Mouse (Mus musculus) heart, postnatal 0 days (tissue): ENCODE data around the gene Haus7. TPM values are rescaled to one million over a fixed set of nuclear protein-coding genes. Genes with fewer than 3 reads are reported as not detected.

Experiments used
- ATAC-seq: fragments of 200-750 bp; cut with Nextera tagmentation; 2 replicates; pipeline ENCODE4 v1.8.0; 2017; ENCODE audit warnings: low read depth, moderate number of reproducible peaks, moderate library complexity; ENCODE audit not compliant: insufficient read depth
- DNase-seq: peaks from one replicate; pipeline ENCODE4 v3.0.0-alpha.2; 2016; ENCODE audit warnings: low spot score
- H3K27ac ChIP-seq: fragments of 300-500 bp; sonication (generic); 2 replicates; pipeline ENCODE4 v1.5.1; 2014; ENCODE audit warnings: low read depth, mild to moderate bottlenecking
- H3K27me3 ChIP-seq: fragments of 300-500 bp; sonication (generic); 2 replicates; pipeline ENCODE4 v1.6.1; 2014; ENCODE audit warnings: low read length, mixed read lengths; ENCODE audit not compliant: control insufficient read depth, insufficient read depth
- H3K36me3 ChIP-seq: fragments of 300-500 bp; sonication (generic); replicated peaks from 2 replicates; pipeline ENCODE4 v1.6.1; 2014; ENCODE audit warnings: low read length, mixed read lengths; ENCODE audit not compliant: control insufficient read depth, insufficient read depth
- H3K4me1 ChIP-seq: fragments of 300-500 bp; sonication (generic); 2 replicates; pipeline ENCODE4 v1.6.1; 2014; ENCODE audit warnings: antibody characterized with exemption; ENCODE audit not compliant: control insufficient read depth, insufficient read depth
- H3K4me2 ChIP-seq: fragments of 300-500 bp; sonication (generic); 2 replicates; pipeline ENCODE4 v1.6.1; 2014; ENCODE audit warnings: low read depth, mild to moderate bottlenecking, low read length, moderate library complexity
- H3K4me3 ChIP-seq: fragments of 300-500 bp; sonication (generic); 2 replicates; pipeline ENCODE4 v1.5.1; 2014; ENCODE audit warnings: low read depth, low read length
- H3K9ac ChIP-seq: fragments of 300-500 bp; sonication (generic); replicated peaks from 2 replicates; pipeline ENCODE4 v1.6.1; 2014; ENCODE audit warnings: low read depth, low read length, mixed read lengths
- H3K9me3 ChIP-seq: fragments of 300-500 bp; sonication (generic); replicated peaks from 2 replicates; pipeline ENCODE4 v1.6.1; 2016; ENCODE audit warnings: low read length; ENCODE audit not compliant: control insufficient read depth
- CTCF ChIP-seq: IDR thresholded peaks from 2 replicates; pipeline ENCODE4 v1.5.1; 2016; ENCODE audit warnings: antibody characterized with exemption, control low read depth, low read depth
- EP300 ChIP-seq: IDR thresholded peaks from 2 replicates; pipeline ENCODE4 v1.6.1; 2016; ENCODE audit warnings: antibody characterized with exemption, low read depth
- WGBS: fragments of 180-500 bp; shearing (Covaris S2); extraction: QIAGEN DNeasy Blood & Tissue Kit; methylation state at CpG from one replicate; pipeline ENCODE4 v1.1.7; 2014; 5-methylcytosine and 5-hydroxymethylcytosine counted together
- polyA plus RNA-seq: library from polyadenylated mRNA; unstranded; fragments of >200 nt; fragmentation: Nextera tagmentation; extraction: Ambion mirVana; gene quantifications from 2 replicates; pipeline ENCODE4 v1.2.1, GENCODE M21; 2015
- total RNA-seq: library from RNA; depleted of rRNA; stranded (reverse); fragments of >200 nt; gene quantifications from 2 replicates; pipeline ENCODE4 v1.2.3, GENCODE M21; 2014; ENCODE audit warnings: low replicate concordance

Gene Haus7
- total and polyA plus RNA-seq, 2 experiments from 2014 or later = 23.2 to 34.7 TPM

- H3K4me1 ChIP-seq = no peaks in the 10 kb centered on the region
- H3K9me3 ChIP-seq = no peaks in the 10 kb centered on the region
- no peak overlapping the region for H3K4me2 ChIP-seq
- TF ChIP-seq EP300 = no peak
- no peak for TF ChIP-seq CTCF
- peak overlapping the region; percentile 23; the same call in 1 of the 2 replicates for H3K27ac ChIP-seq
- peak; percentile 69 for ATAC-seq
- no peak for DNase-seq
- WGBS = 43% methylated on average over 9 of the region's 9 CpGs
- no peak overlapping the region for H3K4me3 ChIP-seq
- H3K27me3 ChIP-seq = no peaks in the 10 kb centered on the region
- no peak overlapping the region for H3K9ac ChIP-seq
- H3K36me3 ChIP-seq = no peaks in the 10 kb centered on the region
These were observed 6.8 kb upstream of the Haus7 start for GRCm38 (mm10) chrX:73465483-73466186.

- no peak for DNase-seq
- Histone ChIP-seq H3K4me3 (no peak overlapping the region), H3K9me3 (no peaks in the 10 kb centered on the region), H3K9ac (no peak overlapping the region), H3K4me2 (no peak overlapping the region), H3K36me3 (no peaks in the 10 kb centered on the region), H3K4me1 (0 out of 2 replicates have a peak, but pooled peaks cover 4% of the 10 kb centered on the region), H3K27me3 (no peaks in the 10 kb centered on the region), H3K27ac (no peak overlapping the region)
- ATAC-seq = no peak
- WGBS = 66% methylated on average over 4 of the region's 4 CpGs
- TF ChIP-seq EP300 (no peak), CTCF (no peak)
These were observed 1.9 kb upstream of the Haus7 start for GRCm38 (mm10) chrX:73460792-73461191.

GRCm38 (mm10) chrX:73451949-73452348 is 6.9 kb downstream of the Haus7 start:
- 5% methylated on average over 2 of the region's 2 CpGs for WGBS
- Histone ChIP-seq H3K9me3 (no peaks in the 10 kb centered on the region), H3K36me3 (no peaks in the 10 kb centered on the region), H3K4me2 (no peak overlapping the region), H3K4me3 (no peak overlapping the region), H3K9ac (no peak overlapping the region), H3K4me1 (no peaks in the 10 kb centered on the region), H3K27me3 (no peaks in the 10 kb centered on the region), H3K27ac (no peak overlapping the region)
- ATAC-seq = no peak
- TF ChIP-seq EP300 = no peak
- TF ChIP-seq CTCF = peak; percentile 61
- no peak for DNase-seq

GRCm38 (mm10) chrX:73441428-73441827 is 17.4 kb downstream of the Haus7 start:
- 67% methylated on average over 2 of the region's 2 CpGs for whole genome bisulfite sequencing
- DNase-seq = no peak
- no peak for TF ChIP-seq EP300
- TF ChIP-seq CTCF = no peak
- Histone ChIP-seq H3K27me3 (no peaks in the 10 kb centered on the region), H3K4me1 (no peaks in the 10 kb centered on the region), H3K27ac (no peak overlapping the region), H3K9ac (no peak overlapping the region), H3K9me3 (no peaks in the 10 kb centered on the region), H3K4me3 (no peak overlapping the region), H3K36me3 (0 out of 2 replicates have a peak, but pooled peaks cover 5% of the 10 kb centered on the region), H3K4me2 (no peak overlapping the region)
- ATAC-seq = no peak

GRCm38 (mm10) chrX:73435252-73435651 is 23.6 kb downstream of the Haus7 start, which contains the start of gene Trex2:
Gene Trex2, minus strand, starts transcription at chrX:73435344.
- Histone ChIP-seq H3K4me3 (no peak within 1 kb of the TSS), H3K9ac (no peak within 1 kb of the TSS), H3K27ac (no peak within 1 kb of the TSS), H3K9me3 (no peaks in the 10 kb centered on the region), H3K4me2 (no peak within 1 kb of the TSS), H3K36me3 (no peaks in the 10 kb centered on the region), H3K27me3 (no peaks in the 10 kb centered on the region), H3K4me1 (no peaks in the 10 kb centered on the region)
- DNase-seq = no peak
- no peak for ATAC-seq
- WGBS = 68% methylated on average over 11 of the region's 11 CpGs
- no peak for TF ChIP-seq EP300
- no peak for TF ChIP-seq CTCF

- H3K36me3 ChIP-seq = no peaks in the 10 kb centered on the region
- H3K4me1 ChIP-seq = no peaks in the 10 kb centered on the region
- ATAC-seq (no peak), DNase-seq (no peak)
- H3K9me3 ChIP-seq = no peaks in the 10 kb centered on the region
- H3K9ac ChIP-seq = no peak overlapping the region
- H3K27ac ChIP-seq = no peak overlapping the region
- TF ChIP-seq EP300 (no peak), CTCF (no peak)
- no peak overlapping the region for H3K4me3 ChIP-seq
- H3K4me2 ChIP-seq = no peak overlapping the region
- WGBS = 64% methylated on average over 5 of the region's 5 CpGs
- H3K27me3 ChIP-seq = no peaks in the 10 kb centered on the region
These were observed 26.0 kb downstream of the Haus7 start for GRCm38 (mm10) chrX:73432850-73433249.
